Mouse (Mus musculus): ENCODE results near the gene Ror2.

The Ror2 gene

GRCm38 (mm10) chr13:53271595-53271994 is 14.3 kb downstream of the Ror2 start:
- DNase-seq (ENCODE audit: low spot score) = no peak

- DNase-seq (ENCODE audit: low spot score) = no peak
Observed at GRCm38 (mm10) chr13:53270549-53270948, 15.4 kb downstream of the Ror2 start.

DNA sequence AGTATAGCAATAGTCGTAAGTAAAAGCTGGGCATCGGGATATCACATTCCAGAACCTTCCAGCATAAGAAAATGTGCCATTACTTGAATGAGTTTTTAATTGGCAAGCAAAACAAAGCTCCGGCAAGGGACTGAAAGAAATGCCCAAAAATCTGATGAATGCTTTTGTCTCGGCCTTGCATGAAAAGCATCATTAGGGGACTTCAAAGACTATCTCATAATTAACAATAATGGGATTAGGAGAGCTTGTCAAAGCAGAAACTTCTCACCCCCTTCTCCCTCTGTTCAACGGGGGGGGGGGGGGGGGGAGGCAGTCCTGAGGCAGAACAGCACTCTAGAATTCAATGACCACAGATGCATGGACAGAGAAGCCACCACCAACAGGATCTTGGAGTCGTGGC is 17.4 kb downstream of the Ror2 start:
- DNase-seq (ENCODE audit: low spot score) = no peak

DNA sequence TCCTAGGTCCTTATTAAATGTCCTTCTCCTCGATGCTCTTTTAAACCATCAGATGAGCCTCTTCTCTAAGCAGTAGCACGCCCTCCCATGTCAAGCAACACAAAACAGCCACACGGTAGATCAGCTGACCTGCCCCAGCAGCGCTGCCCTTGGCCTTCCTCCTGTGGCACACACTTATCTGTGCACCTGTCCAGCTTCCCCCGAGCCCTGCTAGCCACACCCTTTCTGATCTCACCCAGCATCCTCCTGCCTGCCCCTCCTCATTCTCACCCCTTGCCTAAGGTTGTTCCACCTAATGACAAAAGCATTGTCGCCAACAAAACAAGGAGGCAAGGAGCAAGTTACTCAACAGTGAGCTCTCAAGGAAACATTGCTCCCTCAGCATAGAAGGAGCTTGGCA is 18.1 kb downstream of the Ror2 start:
- DNase-seq (ENCODE audit: low spot score) = no peak

DNA sequence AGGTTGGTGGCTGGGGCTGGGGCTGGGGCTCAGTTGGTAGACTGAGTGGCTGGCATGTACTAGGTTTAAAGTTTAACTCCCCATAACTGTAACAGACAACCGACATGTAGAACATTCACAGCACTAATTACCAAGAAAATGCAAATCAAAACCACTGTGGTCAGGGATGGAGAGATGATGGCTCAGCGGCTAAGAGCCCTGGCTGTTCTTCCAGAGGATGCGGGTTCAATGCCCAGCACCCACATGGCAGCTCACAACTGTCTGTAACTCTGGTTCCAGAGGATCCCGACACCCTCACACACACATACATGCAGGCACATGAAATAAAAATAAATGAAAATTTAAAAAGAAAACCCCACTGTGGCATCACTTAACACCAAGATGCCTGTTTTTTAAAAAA is 18.8 kb downstream of the Ror2 start:
- no peak for DNase-seq (ENCODE audit: low spot score)

GRCm38 (mm10) chr13:53266543-53266951 is 19.4 kb downstream of the Ror2 start:
- no peak for DNase-seq (ENCODE audit: low spot score)

- DNase-seq (ENCODE audit: low spot score) = no peak
Observed at GRCm38 (mm10) chr13:53264896-53265295, 21.0 kb downstream of the Ror2 start.

- no peak for DNase-seq (ENCODE audit: low spot score)
Observed at GRCm38 (mm10) chr13:53262509-53263250, 23.2 kb downstream of the Ror2 start.

DNA sequence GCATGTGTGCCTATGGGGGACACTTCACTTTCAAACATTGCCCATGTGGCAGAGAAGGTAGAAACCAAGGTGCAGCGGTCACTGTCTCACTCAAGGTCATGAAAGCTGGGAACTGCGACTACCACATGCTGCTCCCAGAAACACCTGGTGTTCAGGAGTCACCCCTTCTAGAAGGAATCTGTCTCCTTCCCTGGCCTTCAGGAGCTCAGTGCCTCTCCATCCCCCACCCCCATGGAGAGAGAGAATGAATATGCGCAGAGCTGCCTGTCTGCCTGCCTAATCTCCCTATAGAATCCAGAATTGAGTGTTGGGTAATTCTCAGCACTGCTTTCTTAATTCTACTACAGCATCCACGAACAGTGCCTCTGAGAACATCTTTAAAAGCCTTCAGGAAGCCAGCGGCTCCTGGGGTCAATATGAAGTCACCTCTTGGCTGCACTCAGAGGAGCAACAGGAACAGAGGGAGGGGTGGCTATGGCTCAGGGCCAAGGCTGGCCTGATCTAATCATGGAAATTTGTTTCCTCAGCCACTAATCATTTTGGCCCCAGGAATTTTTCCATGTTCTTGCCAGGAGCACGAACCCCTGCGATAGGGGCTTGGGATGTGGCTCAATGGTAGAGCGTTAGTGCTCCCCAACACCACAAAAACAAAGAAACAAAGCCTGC is 24.7 kb downstream of the Ror2 start:
- no peak for DNase-seq (ENCODE audit: low spot score)

- no peak for DNase-seq (ENCODE audit: low spot score)
Observed at GRCm38 (mm10) chr13:53258943-53259342, 27.0 kb downstream of the Ror2 start.

GRCm38 (mm10) chr13:53258497-53258896 is 27.4 kb downstream of the Ror2 start:
- no peak for DNase-seq (ENCODE audit: low spot score)

GRCm38 (mm10) chr13:53253255-53253654 is 32.7 kb downstream of the Ror2 start:
- DNase-seq (ENCODE audit: low spot score) = no peak

DNA sequence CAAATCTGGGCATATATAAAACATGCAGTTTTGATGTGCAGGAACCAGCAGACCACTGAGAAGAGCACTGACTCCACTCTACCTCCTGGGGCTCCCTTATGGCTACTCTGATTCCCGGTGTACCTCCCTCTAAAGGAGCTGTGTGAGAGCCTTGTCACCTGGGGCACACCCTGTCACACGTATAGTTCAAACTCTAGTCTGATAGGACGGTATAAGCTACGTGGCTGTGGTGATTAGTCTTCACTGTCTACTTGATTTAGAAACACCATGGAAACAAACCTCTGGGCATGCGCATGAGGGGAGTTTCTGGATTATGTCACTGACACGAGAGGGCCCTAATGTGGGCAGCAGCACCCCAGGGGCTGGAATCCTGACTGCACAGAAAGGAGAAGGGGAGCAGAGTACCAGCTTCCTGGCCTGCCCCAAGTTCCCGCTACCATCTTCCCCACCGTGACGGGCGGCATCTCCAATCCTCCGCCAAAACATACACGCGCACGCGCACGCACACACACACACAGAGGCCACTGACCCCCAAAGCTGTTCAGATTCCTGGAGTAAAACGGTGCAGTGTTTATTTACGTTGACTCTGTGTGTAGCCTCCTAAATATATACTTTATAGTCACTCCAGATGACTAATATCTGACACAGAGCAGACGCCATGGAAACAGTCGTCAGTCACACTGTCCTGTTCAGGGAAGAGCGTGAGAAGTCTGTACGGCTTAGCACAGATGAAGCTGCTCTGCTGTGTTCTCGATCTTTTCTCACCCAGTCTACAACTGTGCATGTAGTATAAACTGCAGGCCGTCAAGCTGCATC is 37.1 kb downstream of the Ror2 start:
- DNase-seq (ENCODE audit: low spot score) = no peak

- no peak for DNase-seq (ENCODE audit: low spot score)
Observed at GRCm38 (mm10) chr13:53248080-53248479, 37.8 kb downstream of the Ror2 start.

GRCm38 (mm10) chr13:53247175-53247574 is 38.7 kb downstream of the Ror2 start:
- no peak for DNase-seq (ENCODE audit: low spot score)

DNA sequence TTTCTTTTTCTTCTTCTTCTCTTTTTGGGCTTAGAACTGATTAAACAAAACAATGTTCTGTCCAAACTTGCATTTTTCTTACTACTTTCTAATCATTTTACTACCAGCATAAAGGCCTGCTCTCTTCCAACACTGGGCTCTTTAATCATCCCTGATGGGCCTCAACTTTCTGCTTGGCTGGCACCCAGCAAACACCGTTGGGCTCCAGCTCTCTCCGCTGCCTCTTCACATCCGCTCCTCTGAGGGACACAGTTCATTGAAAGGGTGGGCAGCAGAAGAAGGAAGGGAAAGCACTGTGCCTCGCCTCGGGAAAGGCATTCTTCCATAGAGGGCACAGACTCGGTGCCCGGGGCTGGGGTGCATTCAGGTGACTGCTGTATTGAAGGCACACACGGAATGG is 41.8 kb downstream of the Ror2 start:
- no peak for DNase-seq (ENCODE audit: low spot score)

GRCm38 (mm10) chr13:53237455-53237854 is 48.5 kb downstream of the Ror2 start:
- DNase-seq (ENCODE audit: low spot score) = no peak

GRCm38 (mm10) chr13:53236434-53237401 is 49.2 kb downstream of the Ror2 start:
- DNase-seq (ENCODE audit: low spot score) = no peak

DNA sequence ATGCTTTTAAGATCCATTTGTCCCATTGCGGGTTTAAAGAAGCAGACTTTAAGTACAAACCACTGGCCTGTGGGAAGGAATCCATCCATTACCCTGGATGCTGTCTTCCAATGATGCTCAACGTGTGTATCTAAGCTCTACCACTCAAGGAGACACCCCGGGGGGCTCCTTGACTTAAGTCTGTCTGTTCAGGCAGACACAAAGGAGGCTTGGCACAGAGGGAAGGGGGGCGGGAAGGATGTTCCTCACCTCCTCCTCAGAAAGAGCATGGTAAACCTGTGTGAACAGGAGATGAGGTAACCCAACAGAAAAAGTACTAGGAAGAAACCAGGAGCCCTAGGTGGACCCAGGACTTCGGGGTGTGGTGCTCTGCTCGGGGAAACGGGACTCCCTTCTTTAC is 50.0 kb downstream of the Ror2 start:
- no peak for DNase-seq (ENCODE audit: low spot score)

GRCm38 (mm10) chr13:53234844-53235243 is 51.1 kb downstream of the Ror2 start:
- no peak for DNase-seq (ENCODE audit: low spot score)

Data from left cerebral cortex, adult 11 months (tissue).